Mouse (Mus musculus): Measurements from ENCODE around the gene Lepr.

Gene Lepr

GRCm38 (mm10) chr4:101717367-101718121, at the start of gene Lepr:
Lepr (plus strand) TSS chr4:101717404.
- no peak for DNase-seq

DNA sequence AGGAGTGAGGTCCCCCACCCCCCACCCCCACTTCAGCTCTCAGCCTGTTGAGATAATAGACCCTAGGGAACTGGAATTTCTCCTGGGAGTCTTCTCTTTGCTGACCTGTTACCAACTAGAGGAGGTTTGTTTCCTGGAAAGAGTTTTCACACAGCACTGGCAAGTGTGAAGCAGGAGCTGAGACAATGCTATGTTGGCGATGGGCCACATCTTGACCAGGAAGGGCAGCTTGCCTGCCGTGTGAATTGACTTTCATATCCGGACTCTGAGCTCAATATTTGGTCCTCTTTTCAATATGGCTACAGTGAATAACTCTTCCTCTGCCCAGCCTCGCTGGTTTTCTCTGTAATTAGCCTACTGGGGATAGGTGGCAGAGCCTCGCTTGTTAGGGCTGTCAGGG, 48.0 kb upstream of the Lepr start:
- no peak for DNase-seq

DNA sequence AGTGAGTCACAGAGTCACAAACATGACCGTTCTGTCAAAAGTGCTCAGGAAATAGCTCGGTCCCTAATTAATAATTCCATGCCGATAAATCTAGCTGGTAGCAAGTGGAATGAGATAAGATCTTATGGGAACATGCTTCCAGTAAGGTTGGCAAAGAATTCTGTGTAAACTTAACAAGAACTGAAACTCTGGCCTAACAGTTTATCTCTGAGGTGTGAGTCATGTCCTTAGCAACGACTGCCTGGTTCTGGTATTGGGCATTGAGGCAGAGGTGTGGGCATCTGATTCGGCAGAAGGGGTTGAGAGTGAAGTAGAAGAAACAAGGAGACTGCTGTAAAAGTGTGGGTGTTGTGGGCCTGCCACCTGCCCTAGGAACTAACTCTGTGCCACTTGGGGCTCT, 47.4 kb upstream of the Lepr start:
- no peak for DNase-seq

- no peak for DNase-seq
Measured at GRCm38 (mm10) chr4:101674790-101675189, 42.4 kb upstream of the Lepr start.

GRCm38 (mm10) chr4:101675726-101676125, 41.5 kb upstream of the Lepr start:
- no peak for DNase-seq

- DNase-seq: no peak
Measured at GRCm38 (mm10) chr4:101682620-101683019, 34.6 kb upstream of the Lepr start.

GRCm38 (mm10) chr4:101683086-101683485, 34.1 kb upstream of the Lepr start:
- no peak for DNase-seq

- no peak for DNase-seq
Measured at GRCm38 (mm10) chr4:101684821-101685220, 32.4 kb upstream of the Lepr start.

- no peak for DNase-seq
Measured at GRCm38 (mm10) chr4:101686227-101686810, 30.9 kb upstream of the Lepr start.

DNA sequence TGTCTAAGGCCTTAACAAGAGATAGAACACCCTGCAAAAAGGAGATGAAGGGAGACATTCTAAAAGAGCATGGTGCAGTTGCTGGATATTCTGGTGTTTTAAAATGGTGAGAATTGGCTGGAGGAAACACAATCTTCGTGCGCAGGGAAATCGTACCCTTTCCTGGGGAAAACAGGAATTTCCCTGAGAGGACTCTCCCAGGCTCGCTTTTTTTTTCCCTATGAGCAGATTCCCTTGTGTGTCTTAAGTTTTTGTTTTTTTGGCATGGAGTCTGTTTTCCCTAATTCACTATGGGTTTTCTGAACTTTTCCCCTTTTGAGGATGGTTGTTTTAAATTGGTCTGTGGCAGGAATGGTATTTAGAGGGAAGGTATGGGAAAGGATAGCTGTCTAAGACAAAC, 28.0 kb upstream of the Lepr start:
- DNase-seq: no peak

DNA sequence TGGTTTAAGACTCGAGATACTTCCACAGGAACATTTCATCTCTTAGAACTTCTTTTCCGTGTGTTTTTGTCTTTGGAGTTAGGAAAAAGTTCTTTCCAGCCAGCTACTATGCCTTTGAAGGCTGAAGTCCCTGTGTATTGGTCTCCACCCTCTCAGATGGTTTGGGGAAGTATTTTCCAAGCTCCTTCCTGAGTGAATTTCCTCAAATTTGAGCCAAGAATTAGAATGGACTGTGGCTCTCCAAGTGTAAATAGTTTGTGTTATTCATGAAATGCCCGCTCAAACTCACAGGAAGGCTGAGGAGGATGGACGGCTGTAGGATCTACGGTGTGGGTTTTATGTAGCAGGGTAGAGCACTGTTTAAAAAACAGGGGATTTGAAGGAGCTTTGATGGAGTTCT, 27.6 kb upstream of the Lepr start:
- DNase-seq: no peak

GRCm38 (mm10) chr4:101692892-101693291, 24.3 kb upstream of the Lepr start:
- no peak for DNase-seq

DNA sequence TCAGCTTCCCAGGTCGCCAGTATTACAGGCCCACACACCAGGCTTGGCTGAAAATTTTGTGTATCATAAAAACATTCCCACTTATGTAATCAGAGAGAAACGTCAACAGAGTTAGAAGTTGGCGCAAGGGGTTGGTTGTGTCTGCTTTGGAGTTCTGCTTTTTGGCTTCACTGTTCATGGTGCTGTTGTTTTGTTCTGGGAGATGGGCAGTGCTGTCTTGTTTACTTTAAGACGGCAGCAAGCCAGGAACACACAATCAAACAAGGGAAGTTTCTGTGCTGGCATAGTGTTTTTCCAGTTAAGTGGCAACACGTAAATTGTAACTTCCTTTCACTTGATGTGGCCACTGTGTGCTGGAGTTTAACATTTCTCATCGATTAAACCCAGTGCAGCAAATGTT, 22.7 kb upstream of the Lepr start:
- DNase-seq: no peak

DNA sequence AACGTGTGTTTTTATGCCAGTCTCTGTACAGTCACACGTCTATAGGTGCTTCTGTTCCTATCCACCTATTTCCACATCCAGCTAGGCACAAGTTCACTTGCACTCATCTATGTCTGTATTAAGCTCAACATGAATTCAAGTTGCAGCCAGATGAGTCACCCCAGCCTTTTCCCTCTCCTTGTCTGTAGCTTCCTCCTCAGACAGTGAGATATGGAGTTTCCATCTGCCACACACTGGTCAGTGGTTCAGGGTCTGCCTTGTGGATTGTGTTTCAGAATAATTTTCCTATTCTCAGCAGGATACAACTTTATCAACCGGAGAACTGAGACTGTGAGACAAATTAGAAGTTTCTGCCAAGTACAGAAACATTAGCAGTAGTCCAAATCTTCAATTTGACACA, 20.0 kb upstream of the Lepr start:
- no peak for DNase-seq

DNA sequence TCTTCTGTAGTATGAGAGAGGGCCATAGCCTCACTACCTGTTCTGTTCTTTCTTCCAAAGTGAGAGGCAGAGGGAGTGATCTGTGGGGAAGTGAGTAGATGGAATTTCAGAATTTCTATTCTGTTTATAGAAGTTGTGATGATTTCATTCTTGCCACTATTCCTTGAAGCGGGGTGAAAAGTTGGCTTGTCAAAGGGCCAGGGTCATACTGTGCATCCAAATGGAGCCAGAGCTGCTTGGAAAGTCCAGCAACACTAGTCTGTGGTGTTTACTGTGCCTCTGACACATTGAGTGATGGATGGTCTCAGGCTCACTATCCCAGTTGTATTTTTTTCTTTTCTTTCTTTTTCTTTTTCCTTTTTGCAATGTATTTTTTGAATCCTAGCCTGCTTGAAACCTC, 17.8 kb upstream of the Lepr start:
- DNase-seq: no peak

DNA sequence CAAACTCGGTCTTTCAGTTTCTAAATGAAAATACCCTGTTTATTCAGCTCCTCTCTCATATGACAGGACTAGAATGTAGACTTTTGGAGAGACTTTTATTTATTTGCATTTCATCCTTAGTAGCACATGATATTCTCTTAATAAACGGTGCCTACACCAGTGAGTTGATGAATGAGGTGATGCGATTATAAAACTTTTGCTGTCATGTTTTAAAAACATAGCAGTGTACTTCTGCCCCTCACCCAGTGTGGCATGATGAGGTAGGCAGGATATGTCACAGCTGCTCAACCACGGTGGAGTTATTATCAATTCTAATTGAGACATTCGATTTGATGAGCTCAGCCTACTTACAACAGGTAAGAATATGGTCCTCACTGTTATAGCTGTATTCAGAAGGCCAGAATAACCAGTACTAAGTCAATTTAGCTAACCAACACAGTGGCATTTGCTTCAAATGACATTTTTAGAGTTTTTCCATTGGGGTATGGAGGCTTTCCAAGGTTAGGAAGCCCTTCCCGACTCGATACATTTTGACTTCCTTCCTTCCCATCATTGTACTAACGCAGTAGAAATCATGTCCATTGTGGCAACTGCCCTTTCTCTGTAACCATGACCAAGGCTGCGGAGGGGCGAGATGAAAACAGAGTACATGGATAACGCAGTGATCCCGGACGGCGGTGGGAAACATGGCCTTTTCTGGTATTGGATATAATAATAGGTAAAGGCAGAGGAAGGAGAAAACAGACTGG, 16.1 kb upstream of the Lepr start:
- no peak for DNase-seq

DNA sequence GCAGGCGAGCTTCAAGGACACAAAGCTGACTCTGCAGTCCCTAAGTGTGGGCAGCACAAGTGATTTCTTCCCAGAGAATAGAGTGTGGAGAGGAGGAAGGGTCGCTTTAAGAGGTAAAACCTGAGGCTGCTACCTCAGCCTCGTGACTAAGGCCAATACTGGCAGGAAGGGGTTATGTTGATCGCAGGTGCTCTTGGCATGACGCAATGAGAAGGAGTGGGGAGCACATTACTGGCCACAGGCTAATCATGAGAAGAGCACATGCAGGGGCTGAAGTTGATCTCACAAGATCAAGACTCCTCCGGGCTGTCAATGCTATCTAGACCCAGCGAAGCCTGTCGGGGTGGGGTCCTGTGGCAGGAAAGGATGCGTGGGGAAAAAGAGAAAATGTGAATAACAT, 11.9 kb upstream of the Lepr start:
- no peak for DNase-seq

- DNase-seq: no peak
Measured at GRCm38 (mm10) chr4:101707234-101707633, 10.0 kb upstream of the Lepr start.

DNA sequence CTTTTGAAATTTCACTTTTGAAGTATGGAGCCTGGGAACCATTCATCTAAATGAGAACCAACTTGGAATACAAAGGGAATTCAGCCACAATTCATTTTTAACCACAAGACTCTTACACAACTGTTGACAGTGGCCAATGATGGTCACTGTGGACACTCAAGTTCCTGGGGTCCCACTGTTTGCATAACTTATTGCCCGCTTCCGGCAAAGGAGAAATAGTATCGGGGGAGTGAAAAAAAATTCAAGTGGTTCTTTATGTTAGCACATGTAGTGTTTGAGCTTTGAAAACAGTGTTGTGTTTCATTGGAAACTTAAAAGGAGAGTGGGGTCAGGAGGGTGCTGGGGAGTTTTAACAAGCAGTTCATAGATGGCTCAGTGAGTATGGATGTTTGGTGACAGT, 9.3 kb upstream of the Lepr start:
- no peak for DNase-seq

- DNase-seq: no peak
Measured at GRCm38 (mm10) chr4:101710361-101710760, 6.8 kb upstream of the Lepr start.

DNA sequence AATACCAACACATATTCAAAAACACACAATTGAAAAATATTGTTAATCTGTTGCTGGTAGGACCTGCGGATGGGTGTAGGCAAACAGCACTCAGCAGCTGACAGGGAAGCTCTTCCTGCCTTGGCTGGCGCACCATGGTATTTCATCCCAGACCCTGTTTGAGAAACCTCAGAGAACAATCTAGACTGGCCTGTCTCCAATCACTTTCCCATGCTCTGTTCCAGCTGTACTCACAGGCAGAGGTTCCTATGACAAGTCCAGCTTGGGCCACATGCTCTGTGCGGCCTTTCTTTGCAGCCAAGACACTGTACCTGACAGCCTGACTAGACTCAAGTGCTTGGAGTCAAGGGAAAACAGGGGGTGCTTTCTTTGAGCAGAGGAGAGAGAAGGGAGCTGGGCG, 6.1 kb upstream of the Lepr start:
- DNase-seq: no peak

DNA sequence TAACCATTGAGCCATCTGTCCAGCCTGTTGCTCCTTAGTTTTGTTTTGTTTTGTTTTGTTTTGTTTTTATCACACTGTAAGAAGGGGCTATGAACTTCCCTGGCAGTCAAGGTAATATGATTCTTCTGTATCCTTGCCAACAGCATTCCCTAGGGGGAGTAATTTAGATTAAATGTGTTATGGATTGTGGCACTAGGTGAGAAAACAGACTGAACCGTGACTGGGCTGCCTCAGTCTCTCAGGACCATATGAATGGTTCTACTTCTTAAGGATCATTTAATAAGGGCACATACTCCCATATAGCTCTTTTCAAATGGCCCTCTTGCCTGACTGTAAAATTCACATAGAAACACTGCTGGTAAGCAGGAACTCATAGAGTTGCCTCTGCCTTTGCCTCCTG, 4.6 kb upstream of the Lepr start:
- DNase-seq: no peak

- DNase-seq: no peak
Measured at GRCm38 (mm10) chr4:101715302-101715701, 1.9 kb upstream of the Lepr start.

DNA sequence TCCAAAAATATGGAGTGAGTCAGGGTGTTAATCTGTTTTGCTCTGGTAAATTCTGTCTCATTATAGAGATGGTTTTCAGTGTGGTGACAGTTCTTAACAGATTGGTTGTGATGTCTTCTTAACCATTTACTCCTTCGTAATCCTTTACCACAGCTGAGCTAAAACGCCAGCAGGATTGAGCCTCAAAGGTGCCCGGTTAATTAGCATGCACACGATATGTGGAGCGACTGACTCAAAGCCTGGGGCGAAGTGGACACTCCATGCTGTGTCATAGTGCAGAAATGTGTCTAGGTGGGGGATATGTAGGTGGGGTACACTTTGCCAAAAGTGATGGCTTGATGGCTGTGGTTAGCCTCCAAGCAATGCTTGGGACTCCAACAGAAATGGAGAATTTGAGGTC, 1.4 kb upstream of the Lepr start:
- DNase-seq: no peak
